Mouse (Mus musculus): ENCODE results near the gene Nxn. TPM values are rescaled to one million over a fixed set of nuclear protein-coding genes. Genes with fewer than 3 reads are reported as not detected.

Nxn gene
- 19.9 and 22.9 TPM in 2 replicates for polyA plus RNA-seq (2012)

DNA sequence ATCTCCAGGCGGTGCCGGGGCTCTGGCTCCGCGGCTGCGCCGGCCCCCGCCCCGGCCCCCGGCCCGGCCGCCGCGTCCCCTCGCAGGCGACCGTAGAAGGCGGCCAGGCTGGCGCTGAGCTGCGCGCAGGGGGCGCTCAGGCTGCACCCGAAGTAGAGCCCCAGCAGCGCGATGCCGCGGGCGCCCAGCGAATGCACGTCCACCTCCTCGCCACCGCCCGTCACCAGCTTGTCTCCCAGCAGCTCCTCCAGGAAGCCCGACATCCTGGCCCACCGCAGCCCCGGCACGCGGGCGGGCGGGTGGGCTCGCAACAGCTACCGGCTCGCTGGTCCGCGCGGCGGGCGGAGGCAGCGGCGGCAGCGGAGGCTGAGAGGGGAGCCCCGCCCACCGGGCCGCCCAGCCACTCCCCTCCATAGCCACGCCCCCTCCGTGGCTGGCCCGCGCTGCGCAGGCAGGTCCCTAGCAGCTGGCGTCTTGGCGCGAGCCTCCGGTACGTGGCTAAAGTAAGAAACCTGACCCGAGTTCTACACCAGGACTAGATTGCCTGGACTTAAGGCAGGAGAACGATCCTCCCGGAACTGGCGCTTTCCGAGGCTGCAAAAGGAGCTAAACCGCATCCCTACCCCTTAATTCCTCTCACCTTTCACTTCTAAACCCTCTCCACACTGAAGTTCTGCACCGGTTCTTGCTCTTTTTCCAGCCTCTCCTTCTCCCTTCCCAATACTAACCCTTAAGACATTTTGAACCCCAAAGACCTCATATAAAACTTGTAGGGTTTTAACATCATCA, at the start of gene Nxn:
Gene Nxn (minus strand): TSS at position 343 of the 789 bp plus-strand sequence.

DNA sequence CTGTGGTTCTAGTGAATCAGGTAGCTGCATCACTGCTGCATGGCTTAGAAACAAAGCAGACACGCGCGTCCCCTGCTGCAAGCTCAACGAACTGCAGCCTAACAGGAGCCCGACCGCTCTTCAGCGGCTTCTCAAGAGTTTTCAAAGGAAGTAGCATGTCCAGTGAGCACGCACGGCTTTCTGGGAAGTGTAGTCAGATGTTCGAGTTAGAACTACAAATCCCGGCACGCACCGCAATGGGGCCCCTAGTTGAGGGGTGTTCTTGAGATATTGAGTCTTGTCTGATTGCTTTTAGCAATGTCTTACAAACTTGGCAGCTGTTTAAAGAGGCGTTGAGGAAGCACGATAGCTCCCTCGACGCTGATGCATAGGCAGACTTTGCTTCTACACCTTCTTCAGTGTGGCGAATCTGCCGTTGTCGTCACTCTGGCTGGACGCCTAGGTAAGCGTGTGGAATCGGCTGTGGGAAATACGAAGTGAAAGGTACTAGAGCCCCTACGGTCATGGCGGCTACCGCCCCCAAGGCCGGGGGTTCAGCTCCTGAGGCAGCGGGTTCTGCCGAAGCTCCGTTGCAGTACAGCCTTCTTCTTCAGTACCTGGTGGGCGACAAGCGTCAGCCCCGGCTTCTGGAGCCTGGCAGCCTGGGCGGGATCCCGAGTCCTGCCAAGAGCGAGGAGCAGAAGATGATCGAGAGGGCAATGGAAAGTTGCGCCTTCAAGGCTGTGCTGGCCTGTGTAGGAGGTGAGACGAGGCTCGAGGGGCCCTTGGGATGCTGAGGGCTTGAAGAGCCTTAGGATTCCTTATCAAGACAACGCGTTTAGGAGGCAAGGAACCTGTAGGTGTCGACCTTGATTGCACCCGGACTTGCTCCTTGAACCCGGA, 8.0 kb upstream of the Nxn start, which contains the start of gene Timm22:
Gene Timm22 (plus strand): TSS at position 251 of the 882 bp plus-strand sequence.

DNA sequence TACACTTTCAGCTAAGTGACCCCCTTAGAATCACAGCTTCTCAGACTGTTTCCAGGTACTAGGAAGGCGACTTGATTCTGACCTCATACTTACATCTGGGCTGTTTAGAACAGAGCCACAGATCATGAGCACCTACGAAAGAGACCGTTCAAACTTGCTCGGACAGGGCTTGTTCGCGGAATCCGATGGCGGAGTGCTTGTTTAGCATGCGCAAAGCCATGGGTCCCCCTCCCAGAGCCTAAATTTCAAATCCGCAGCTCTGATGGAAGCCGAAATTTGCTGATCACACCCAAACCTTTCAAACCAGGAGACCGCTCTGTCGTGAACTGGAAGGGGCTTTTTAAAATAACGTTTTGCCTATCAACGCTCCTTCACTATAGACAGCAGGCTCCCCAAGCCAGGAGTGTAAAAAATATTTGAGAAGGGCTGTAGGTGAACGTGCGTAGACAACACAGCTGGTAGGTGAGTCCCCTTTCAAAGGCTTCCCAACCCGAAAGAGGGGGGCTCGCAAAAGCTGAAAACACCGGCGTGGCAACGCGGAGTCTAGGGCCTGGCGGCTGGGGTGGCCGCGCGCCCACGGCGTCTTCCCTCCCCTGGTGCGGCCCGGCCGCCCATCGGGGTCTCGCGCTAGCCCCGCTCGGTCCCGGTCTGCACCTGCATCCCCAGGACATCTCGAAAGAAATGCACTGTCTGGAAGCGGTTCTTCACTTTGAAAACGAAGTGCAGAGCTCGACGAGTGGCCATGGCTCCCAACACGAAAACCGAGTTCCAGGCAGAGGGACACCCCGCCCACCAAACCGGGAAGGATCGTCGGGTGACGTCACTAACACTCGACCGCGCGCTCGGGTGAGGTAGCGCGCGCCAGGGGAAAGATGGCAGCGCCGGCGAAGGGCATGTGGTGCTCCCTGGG, 155.8 kb downstream of the Nxn start, which contains the start of the genes Mrm3 and Glod4:
Gene Mrm3 (plus strand): TSS at position 815 of the 910 bp plus-strand sequence.
Gene Glod4 (minus strand): TSS at position 825 of the 910 bp plus-strand sequence.

DNA sequence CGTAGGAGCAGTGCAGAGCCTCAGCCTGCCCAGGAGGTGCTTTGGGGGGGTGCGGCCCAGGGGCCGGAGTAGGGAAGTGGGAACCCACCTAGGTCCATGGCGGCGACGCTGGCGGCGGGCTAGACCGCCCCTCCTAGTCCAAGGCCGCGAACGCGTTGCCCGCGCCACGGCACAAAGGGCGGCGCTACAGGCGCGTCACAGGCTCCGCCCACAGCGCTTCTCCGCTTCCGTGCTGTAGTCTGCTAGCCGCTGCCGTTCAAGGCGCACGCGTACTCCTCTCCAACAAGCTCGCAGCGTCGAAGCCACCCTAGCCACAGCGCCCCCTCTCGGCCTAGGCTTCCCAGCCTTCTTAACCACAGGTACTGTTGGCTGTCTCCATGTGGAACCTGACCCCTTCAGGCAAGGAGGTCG, 181.5 kb downstream of the Nxn start, which contains the start of the genes Dbil5 and Gemin4:
Gene Dbil5 (plus strand): TSS at position 219 of the 411 bp plus-strand sequence.
Gene Gemin4 (minus strand): TSS at position 275 of the 411 bp plus-strand sequence.

Other genes with a start within 250 kb of the Nxn start
- 35.4 and 40.4 TPM in 2 replicates for gene Vps53, start 219.5 kb downstream of the Nxn start, polyA plus RNA-seq (2012)
- gene Fam57a, start 219.5 kb downstream of the Nxn start, polyA plus RNA-seq (2012), result 1.1 and 1.8 TPM in 2 replicates
- gene Dbil5, start 181.5 kb downstream of the Nxn start, polyA plus RNA-seq (2012), result not detected in 2 replicates
- 1.3 and 1.8 TPM in 2 replicates for gene Gemin4, start 181.5 kb downstream of the Nxn start, polyA plus RNA-seq (2012)
- 13.9 and 15.1 TPM in 2 replicates for gene Mrm3, start 155.4 kb downstream of the Nxn start, polyA plus RNA-seq (2012)
- gene Glod4, start 155.4 kb downstream of the Nxn start, polyA plus RNA-seq (2012), result 4.4 and 6.1 TPM in 2 replicates
- gene Timm22, start 7.8 kb upstream of the Nxn start, polyA plus RNA-seq (2012), result 27.6 and 32.4 TPM in 2 replicates
- 24.9 and 28.7 TPM in 2 replicates for gene Abr, start 223.2 kb upstream of the Nxn start, polyA plus RNA-seq (2012)

Measured in megakaryocyte-erythroid progenitor cell, adult 5 weeks (primary cell).